Mouse (Mus musculus) CD4-positive, CD25-positive, alpha-beta regulatory T cell, adult 2 months (primary cell): Measurements from ENCODE around the gene Fam162b.
A peak's percentile ranks its signal among the peaks of the same experiment; 100 is the strongest.

Experiments
- DNase-seq: peaks from one replicate; pipeline ENCODE4 v3.0.0-alpha.2; 2012; ENCODE audit warnings: low read depth, low spot score

The Fam162b gene

GRCm38 (mm10) chr10:51590139-51590574 lies at the start of gene Fam162b:
Gene Fam162b, minus strand, starts transcription at chr10:51590517.
- DNase-seq = no peak

GRCm38 (mm10) chr10:51631411-51632136 lies 41.3 kb upstream of the Fam162b start, which contains the start of gene Gprc6a:
Gene Gprc6a, minus strand, starts transcription at chr10:51631461.
- no peak for DNase-seq

GRCm38 (mm10) chr10:51621193-51621592 lies 30.9 kb upstream of the Fam162b start:
- no peak for DNase-seq

GRCm38 (mm10) chr10:51620126-51620525 lies 29.8 kb upstream of the Fam162b start:
- no peak for DNase-seq

GRCm38 (mm10) chr10:51618538-51618937 lies 28.2 kb upstream of the Fam162b start:
- no peak for DNase-seq

- DNase-seq = no peak
Observed at GRCm38 (mm10) chr10:51614826-51615590, 24.7 kb upstream of the Fam162b start.

- no peak for DNase-seq
Observed at GRCm38 (mm10) chr10:51613421-51613820, 23.1 kb upstream of the Fam162b start.

- DNase-seq = no peak
Observed at GRCm38 (mm10) chr10:51611969-51612682, 21.8 kb upstream of the Fam162b start.

GRCm38 (mm10) chr10:51609741-51610425 lies 19.6 kb upstream of the Fam162b start:
- DNase-seq = no peak

- no peak for DNase-seq
Observed at GRCm38 (mm10) chr10:51596928-51597635, 6.8 kb upstream of the Fam162b start.

- DNase-seq = peak; percentile 21
Observed at GRCm38 (mm10) chr10:51595001-51595931, 4.9 kb upstream of the Fam162b start.

- no peak for DNase-seq
Observed at GRCm38 (mm10) chr10:51591574-51591973, 1.3 kb upstream of the Fam162b start.

GRCm38 (mm10) chr10:51584919-51585318 lies 5.4 kb downstream of the Fam162b start:
- DNase-seq = no peak

- DNase-seq = no peak
Observed at GRCm38 (mm10) chr10:51584378-51584777, 5.9 kb downstream of the Fam162b start.

- DNase-seq = no peak
Observed at GRCm38 (mm10) chr10:51571225-51571996, 18.9 kb downstream of the Fam162b start.

GRCm38 (mm10) chr10:51556005-51556404 lies 34.3 kb downstream of the Fam162b start:
- DNase-seq = no peak

- peak; percentile 69 for DNase-seq
Observed at GRCm38 (mm10) chr10:51553348-51554123, 36.8 kb downstream of the Fam162b start.
